Mouse (Mus musculus) kidney, embryonic 14.5 days (tissue): ENCODE measurements around the gene Pyroxd1. TPM values are rescaled to one million over a fixed set of nuclear protein-coding genes. Genes with fewer than 3 reads are reported as not detected.
"Not testable (repeated sequence)": the region's sequence is repeated elsewhere in the genome, so short reads cannot be mapped to it uniquely, and the experiment has no call there.

Experiments used
- ATAC-seq: fragments of 200-750 bp; cut with Nextera tagmentation; 2 replicates; pipeline ENCODE4 v1.8.0; 2017; ENCODE audit warnings: moderate number of reproducible peaks, mild to moderate bottlenecking, moderate TSS enrichment, moderate library complexity; ENCODE audit not compliant: low FRiP score, low TSS enrichment
- H3K27ac ChIP-seq: fragments of 300-500 bp; sonication (generic); 2 replicates; pipeline ENCODE4 v1.5.1; 2014; ENCODE audit warnings: low read depth, mild to moderate bottlenecking, low read length, moderate library complexity, mixed read lengths
- H3K27me3 ChIP-seq: fragments of 300-500 bp; sonication (generic); 2 replicates; pipeline ENCODE4 v1.6.1; 2014; ENCODE audit warnings: mild to moderate bottlenecking, low read length; ENCODE audit not compliant: control insufficient read depth, insufficient read depth
- H3K36me3 ChIP-seq: fragments of 300-500 bp; sonication (generic); 2 replicates; pipeline ENCODE4 v1.6.1; 2014; ENCODE audit warnings: low read length, mixed read lengths; ENCODE audit not compliant: control insufficient read depth, insufficient read depth
- H3K4me1 ChIP-seq: fragments of 300-500 bp; sonication (generic); 2 replicates; pipeline ENCODE4 v1.6.1; 2014; ENCODE audit warnings: low read length, mixed read lengths; ENCODE audit not compliant: control insufficient read depth, insufficient read depth
- H3K4me2 ChIP-seq: fragments of 300-500 bp; sonication (generic); replicated peaks from 2 replicates; pipeline ENCODE4 v1.6.1; 2014; ENCODE audit warnings: low read depth, mild to moderate bottlenecking, low read length
- H3K4me3 ChIP-seq: fragments of 300-500 bp; sonication (generic); 2 replicates; pipeline ENCODE4 v1.5.1; 2014; ENCODE audit warnings: mild to moderate bottlenecking, low read length
- H3K9ac ChIP-seq: fragments of 300-500 bp; sonication (generic); 2 replicates; pipeline ENCODE4 v1.6.1; 2014; ENCODE audit warnings: low read depth, mild to moderate bottlenecking, low read length, moderate library complexity
- H3K9me3 ChIP-seq: fragments of 300-500 bp; sonication (generic); 2 replicates; pipeline ENCODE4 v1.6.1; 2016; ENCODE audit warnings: low read length; ENCODE audit not compliant: control insufficient read depth
- WGBS: fragments of 180-500 bp; shearing (Covaris S2); extraction: QIAGEN DNeasy Blood & Tissue Kit; methylation state at CpG from one replicate; pipeline ENCODE4 v1.1.7; 2014; 5-methylcytosine and 5-hydroxymethylcytosine counted together
- polyA plus RNA-seq: library from polyadenylated mRNA; unstranded; fragments of >200 nt; fragmentation: Nextera tagmentation; extraction: Ambion mirVana; gene quantifications from 2 replicates; pipeline ENCODE4 v1.2.1, GENCODE M21; 2014

Gene Pyroxd1
- polyA plus RNA-seq, 1 experiment from 2014 or later = 19.6 TPM

- 34% methylated on average over 2 of the region's 2 CpGs for WGBS
Measured at GRCm38 (mm10) chr6:142339576-142339975, 5.9 kb upstream of the Pyroxd1 start.

GRCm38 (mm10) chr6:142343561-142343960 is 1.9 kb upstream of the Pyroxd1 start:
- no peaks in the 10 kb centered on the region for H3K36me3 ChIP-seq
- no peak overlapping the region for H3K4me2 ChIP-seq
- H3K4me1 ChIP-seq = no peaks in the 10 kb centered on the region; the same call in 1 of the 2 replicates
- no peak for ATAC-seq
- H3K27me3 ChIP-seq = no peaks in the 10 kb centered on the region
- no peak overlapping the region for H3K9ac ChIP-seq
- no peaks in the 10 kb centered on the region for H3K9me3 ChIP-seq
- 87% methylated on average over 2 of the region's 2 CpGs for WGBS
- H3K4me3 ChIP-seq = no peak overlapping the region
- H3K27ac ChIP-seq = no peak overlapping the region

More at GRCm38 (mm10) chr6:142339576-142339975, 5.9 kb upstream of the Pyroxd1 start:
- Histone ChIP-seq H3K4me2 (no peak overlapping the region), H3K4me3 (no peak overlapping the region), H3K9ac (no peak overlapping the region), H3K27me3 (no peaks in the 10 kb centered on the region), H3K9me3 (no peaks in the 10 kb centered on the region), H3K27ac (no peak overlapping the region), H3K4me1 (no peaks in the 10 kb centered on the region), H3K36me3 (no peaks in the 10 kb centered on the region)
- ATAC-seq = no peak

- peaks cover 17% of the 10 kb centered on the region for H3K36me3 ChIP-seq
- no peaks in the 10 kb centered on the region for H3K9me3 ChIP-seq
- peak overlapping the region; percentile 57; the same call in 1 of the 2 replicates for H3K9ac ChIP-seq
- no peaks in the 10 kb centered on the region for H3K27me3 ChIP-seq
- H3K4me3 ChIP-seq = peak overlapping the region; percentile 75
- peak overlapping the region; percentile 49 for H3K4me2 ChIP-seq
- no peak overlapping the region for H3K27ac ChIP-seq
- 56% methylated on average over 12 of the region's 12 CpGs for WGBS
- ATAC-seq = no peak
- H3K4me1 ChIP-seq = no peaks in the 10 kb centered on the region; the same call in 1 of the 2 replicates
Measured at GRCm38 (mm10) chr6:142346181-142347110, 992 bp downstream of the Pyroxd1 start.

- Histone ChIP-seq H3K4me3 (no peak overlapping the region), H3K27ac (no peak overlapping the region)
- WGBS = 84% methylated on average over 11 of the region's 11 CpGs
Measured at GRCm38 (mm10) chr6:142347431-142348385, 2.3 kb downstream of the Pyroxd1 start.

GRCm38 (mm10) chr6:142352099-142352498 is 6.6 kb downstream of the Pyroxd1 start:
- H3K9ac ChIP-seq, H3K9me3 ChIP-seq, H3K27ac ChIP-seq, H3K4me1 ChIP-seq, H3K4me3 ChIP-seq, ATAC-seq, H3K4me2 ChIP-seq, H3K27me3 ChIP-seq: not testable (repeated sequence)
- 90% methylated on average over 3 of the region's 3 CpGs for WGBS
- H3K36me3 ChIP-seq = peaks cover 52% of the 10 kb centered on the region

More at GRCm38 (mm10) chr6:142347431-142348385, 2.3 kb downstream of the Pyroxd1 start:
- Histone ChIP-seq H3K9ac (no peak overlapping the region), H3K36me3 (peaks cover 24% of the 10 kb centered on the region), H3K4me2 (no peak overlapping the region), H3K4me1 (no peaks in the 10 kb centered on the region; the same call in 1 of the 2 replicates), H3K27me3 (no peaks in the 10 kb centered on the region), H3K9me3 (no peaks in the 10 kb centered on the region)
- no peak for ATAC-seq

GRCm38 (mm10) chr6:142357106-142357505 is 11.7 kb downstream of the Pyroxd1 start:
- Histone ChIP-seq H3K9me3 (no peaks in the 10 kb centered on the region), H3K27ac (no peak overlapping the region), H3K4me2 (no peak overlapping the region), H3K27me3 (no peaks in the 10 kb centered on the region), H3K4me3 (no peak overlapping the region), H3K9ac (no peak overlapping the region), H3K36me3 (peaks cover 72% of the 10 kb centered on the region), H3K4me1 (no peaks in the 10 kb centered on the region)
- 79% methylated on average over 7 of the region's 7 CpGs for WGBS
- no peak for ATAC-seq

GRCm38 (mm10) chr6:142362036-142362435 is 16.6 kb downstream of the Pyroxd1 start:
- 90% methylated on average over 6 of the region's 6 CpGs for WGBS
- no peaks in the 10 kb centered on the region for H3K4me1 ChIP-seq
- no peaks in the 10 kb centered on the region for H3K9me3 ChIP-seq
- no peaks in the 10 kb centered on the region for H3K27me3 ChIP-seq
- no peak overlapping the region for H3K9ac ChIP-seq
- H3K4me3 ChIP-seq = no peak overlapping the region
- H3K36me3 ChIP-seq = peaks cover 70% of the 10 kb centered on the region
- no peak overlapping the region for H3K4me2 ChIP-seq
- H3K27ac ChIP-seq = no peak overlapping the region
- no peak for ATAC-seq

GRCm38 (mm10) chr6:142363019-142363576 is 17.6 kb downstream of the Pyroxd1 start:
- WGBS = 73% methylated on average over 9 of the region's 9 CpGs
- no peak for ATAC-seq
- peaks cover 62% of the 10 kb centered on the region for H3K36me3 ChIP-seq

More at GRCm38 (mm10) chr6:142363019-142363576, 17.6 kb downstream of the Pyroxd1 start:
- Histone ChIP-seq H3K9me3 (no peaks in the 10 kb centered on the region), H3K9ac (no peak overlapping the region), H3K4me2 (no peak overlapping the region), H3K4me1 (no peaks in the 10 kb centered on the region), H3K27me3 (no peaks in the 10 kb centered on the region), H3K27ac (no peak overlapping the region), H3K4me3 (no peak overlapping the region)
